Mouse (Mus musculus) small intestine, adult 2 months (tissue): ENCODE data around the gene Chmp6. TPM values are rescaled to one million over a fixed set of nuclear protein-coding genes. Genes with fewer than 3 reads are reported as not detected.

ENCODE experiments used
- H3K27ac ChIP-seq: fragments of 200-500 bp; 2 replicates; pipeline ENCODE4 v1.5.1; 2012; ENCODE audit warnings: low read depth, low read length, control low read depth, inconsistent platforms; ENCODE audit not compliant: insufficient read depth
- H3K27me3 ChIP-seq: fragments of 200-500 bp; 2 replicates; pipeline ENCODE4 v1.6.1; 2012; ENCODE audit warnings: mild to moderate bottlenecking, moderate library complexity, low read length, inconsistent platforms; ENCODE audit not compliant: control insufficient read depth, insufficient read depth
- H3K36me3 ChIP-seq: fragments of 200-500 bp; 2 replicates; pipeline ENCODE4 v1.6.1; 2012; ENCODE audit warnings: mild to moderate bottlenecking, low read length, control low read depth, inconsistent platforms; ENCODE audit not compliant: control insufficient read depth, insufficient read depth
- H3K4me1 ChIP-seq: fragments of 200-500 bp; 2 replicates; pipeline ENCODE4 v1.6.1; 2012; ENCODE audit warnings: low read length, inconsistent platforms, mixed read lengths; ENCODE audit not compliant: control insufficient read depth, insufficient read depth, insufficient read length
- H3K4me3 ChIP-seq: fragments of 200-500 bp; 2 replicates; pipeline ENCODE4 v1.5.1; 2012; ENCODE audit warnings: low read depth, mild to moderate bottlenecking, control low read depth, inconsistent platforms, low read length, moderate library complexity
- CTCF ChIP-seq: fragments of 200-500 bp; IDR thresholded peaks from 2 replicates; pipeline ENCODE4 v1.5.1; 2012; ENCODE audit warnings: low read depth, mild to moderate bottlenecking, control low read depth, inconsistent platforms, low read length, moderate library complexity, mixed read lengths; ENCODE audit not compliant: insufficient replicate concordance, insufficient read length; ENCODE audit errors: extremely low read depth
- POLR2A ChIP-seq: fragments of 200-500 bp; IDR thresholded peaks from 2 replicates; pipeline ENCODE4 v1.6.1; 2012; ENCODE audit warnings: low read depth, mild to moderate bottlenecking, control low read depth, inconsistent platforms, low read length, moderate library complexity
- WGBS: fragments of 180-500 bp; shearing (Covaris S2); methylation state at CpG from one replicate; pipeline ENCODE4 v1.1.7; 2018; 5-methylcytosine and 5-hydroxymethylcytosine counted together
- polyA plus RNA-seq: library from polyadenylated mRNA; depleted of rRNA; stranded (reverse); fragments of >200 nt; gene quantifications from 2 replicates; pipeline ENCODE4 v1.2.3, GENCODE M21; 2012

Gene Chmp6
- polyA plus RNA-seq, 1 experiment = 137 TPM

DNA sequence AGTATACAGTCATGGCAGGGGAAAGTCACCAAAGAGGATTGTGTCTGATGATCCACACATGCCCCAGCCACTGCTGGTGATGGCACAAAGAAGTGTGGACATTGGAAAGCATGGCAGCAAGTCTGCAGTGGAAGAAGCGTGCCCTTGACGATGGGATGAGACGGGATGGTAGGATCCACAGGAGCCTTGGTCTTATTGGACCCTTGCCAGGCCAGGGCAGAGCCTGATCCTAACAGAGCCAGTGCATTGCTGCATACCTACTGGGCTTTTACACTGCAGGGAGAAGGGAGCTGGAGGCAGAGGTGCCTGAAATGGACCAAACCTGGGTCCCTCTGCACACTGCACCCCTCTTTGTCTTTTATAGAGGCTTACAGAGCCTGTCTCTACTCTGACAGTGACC is 37.3 kb downstream of the Chmp6 start:
- Histone ChIP-seq H3K27ac (no peak overlapping the region), H3K4me1 (peaks cover 29% of the 10 kb centered on the region), H3K36me3 (no peaks in the 10 kb centered on the region), H3K4me3 (no peak overlapping the region), H3K27me3 (no peaks in the 10 kb centered on the region)
- 92% methylated on average over 3 of the region's 3 CpGs for WGBS
- TF ChIP-seq CTCF = no peak
- TF ChIP-seq POLR2A = no peak

DNA sequence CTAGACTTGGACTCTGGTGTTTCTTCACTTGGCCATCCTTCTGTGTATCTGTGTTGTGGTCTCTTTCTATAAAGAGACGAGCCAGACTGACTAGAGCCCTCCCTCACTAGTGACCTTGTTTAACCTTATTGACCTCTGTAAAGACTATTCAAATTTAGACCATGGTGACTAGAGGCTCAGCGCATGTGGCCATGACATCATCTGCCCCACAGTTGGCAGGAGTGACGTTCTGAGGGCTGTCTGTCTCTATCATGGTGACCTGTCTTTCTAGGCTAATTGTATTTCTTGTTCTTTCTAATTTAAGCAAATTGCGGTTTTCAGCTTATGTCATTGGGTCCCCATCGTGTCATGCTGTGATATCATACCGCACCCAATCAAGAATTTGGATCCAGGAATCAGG is 38.1 kb downstream of the Chmp6 start:
- H3K27ac ChIP-seq = no peak overlapping the region
- WGBS = 93% methylated on average over 6 of the region's 6 CpGs
- TF ChIP-seq CTCF (no peak), POLR2A (no peak)
- no peak overlapping the region for H3K4me3 ChIP-seq
- no peaks in the 10 kb centered on the region for H3K36me3 ChIP-seq
- H3K4me1 ChIP-seq = peaks cover 31% of the 10 kb centered on the region
- H3K27me3 ChIP-seq = no peaks in the 10 kb centered on the region

DNA sequence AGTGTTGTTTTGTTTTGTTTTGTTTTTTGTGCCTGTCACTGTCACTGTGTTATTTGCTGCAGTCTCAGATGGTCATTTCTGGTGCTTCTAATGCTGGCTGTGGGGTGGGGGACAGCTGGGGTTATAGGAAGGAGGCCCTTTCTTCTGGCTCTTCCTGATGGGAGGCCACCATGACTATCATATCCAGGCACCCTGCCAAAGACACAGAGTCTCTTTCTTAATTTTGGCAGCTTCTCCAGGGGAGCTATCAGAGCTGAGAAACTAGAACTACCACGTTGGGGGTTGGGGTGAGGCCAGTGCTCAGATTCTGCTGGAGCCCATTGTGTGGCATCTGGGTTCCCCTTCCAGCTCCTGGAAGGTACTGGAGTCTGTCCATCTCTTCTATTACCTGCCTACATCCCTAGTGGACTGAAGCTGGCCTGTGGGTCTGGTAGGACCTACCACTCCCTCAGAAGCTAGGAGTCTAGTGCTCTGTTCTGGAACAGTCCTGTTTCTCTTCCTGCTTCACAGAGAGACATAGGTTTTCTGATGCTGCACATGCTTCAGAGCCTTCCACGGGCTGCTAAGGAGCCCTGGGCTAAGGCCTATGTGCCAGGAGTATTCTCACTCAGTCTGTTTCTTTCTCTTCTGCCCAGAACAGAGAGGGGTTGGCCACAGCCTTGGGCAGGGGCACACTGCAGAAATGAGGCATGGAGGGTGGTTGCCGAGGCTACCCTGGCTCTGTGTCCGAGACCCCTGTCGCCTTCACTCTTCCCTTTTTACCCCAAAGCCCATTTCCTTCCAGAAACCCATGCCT is 39.4 kb downstream of the Chmp6 start:
- no peaks in the 10 kb centered on the region for H3K27me3 ChIP-seq
- TF ChIP-seq POLR2A (no peak), CTCF (no peak)
- H3K4me1 ChIP-seq = peaks cover 33% of the 10 kb centered on the region
- H3K36me3 ChIP-seq = no peaks in the 10 kb centered on the region
- H3K27ac ChIP-seq = no peak overlapping the region
- 65% methylated on average over 5 of the region's 5 CpGs for WGBS
- H3K4me3 ChIP-seq = no peak overlapping the region

DNA sequence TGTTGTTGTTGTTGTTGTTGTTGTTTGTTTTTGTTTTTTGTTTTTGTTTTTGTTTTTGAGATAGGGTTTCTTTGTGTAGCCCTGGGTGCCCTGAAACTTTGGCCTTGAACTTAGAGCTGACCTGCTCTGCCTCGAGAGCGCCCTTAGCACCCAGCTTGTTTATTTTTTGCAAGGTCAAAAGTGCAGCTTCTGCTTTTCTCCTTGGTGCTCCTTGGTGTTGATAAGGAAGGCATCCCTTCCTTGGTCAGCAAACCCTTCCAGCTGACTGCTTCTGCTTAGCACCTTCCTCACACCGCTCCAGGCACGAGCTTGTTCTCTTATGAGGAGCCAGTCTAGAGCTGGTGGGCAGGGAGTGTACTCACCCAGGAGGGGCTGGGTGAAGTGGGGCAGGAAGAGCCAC is 41.0 kb downstream of the Chmp6 start:
- no peak overlapping the region for H3K4me3 ChIP-seq
- H3K27me3 ChIP-seq = no peaks in the 10 kb centered on the region
- TF ChIP-seq POLR2A = no peak
- TF ChIP-seq CTCF = no peak
- no peak overlapping the region for H3K27ac ChIP-seq
- WGBS = 40% methylated on average over 4 of the region's 4 CpGs
- peaks cover 33% of the 10 kb centered on the region for H3K4me1 ChIP-seq
- H3K36me3 ChIP-seq = no peaks in the 10 kb centered on the region

DNA sequence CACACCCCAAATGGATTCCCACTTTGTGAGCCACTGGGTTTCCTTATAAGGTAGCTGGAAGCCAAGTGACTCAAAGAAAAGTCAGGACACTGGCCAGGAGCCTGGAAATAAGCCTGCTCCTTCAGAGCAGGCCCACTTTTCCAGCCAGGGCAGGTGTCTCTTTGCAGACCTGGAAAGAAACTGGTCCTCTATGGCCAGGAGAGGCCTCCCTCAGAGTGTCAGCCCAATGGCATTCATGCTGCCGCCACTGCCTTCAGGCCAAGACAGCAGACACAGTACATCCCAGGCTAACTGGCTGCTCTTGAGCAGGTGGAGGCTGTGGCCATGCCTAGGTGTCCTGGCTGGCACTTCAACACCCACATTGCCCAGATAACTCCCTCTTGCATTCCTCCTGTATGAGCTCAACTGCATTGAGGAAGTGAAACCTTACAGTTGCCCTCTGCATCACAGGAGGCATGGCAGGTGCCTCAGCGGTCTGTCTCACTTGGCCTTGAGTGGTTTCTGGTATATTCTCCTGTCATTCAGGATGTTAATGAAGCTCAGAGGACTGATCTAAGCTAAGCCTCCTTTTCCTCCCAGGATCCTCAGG is 41.6 kb downstream of the Chmp6 start:
- H3K36me3 ChIP-seq = no peaks in the 10 kb centered on the region
- peak overlapping the region; percentile 59 for H3K27ac ChIP-seq
- H3K4me1 ChIP-seq = peaks cover 33% of the 10 kb centered on the region
- WGBS = 21% methylated on average over 2 of the region's 2 CpGs
- TF ChIP-seq CTCF (no peak), POLR2A (no peak)
- no peak overlapping the region for H3K4me3 ChIP-seq
- H3K27me3 ChIP-seq = no peaks in the 10 kb centered on the region

DNA sequence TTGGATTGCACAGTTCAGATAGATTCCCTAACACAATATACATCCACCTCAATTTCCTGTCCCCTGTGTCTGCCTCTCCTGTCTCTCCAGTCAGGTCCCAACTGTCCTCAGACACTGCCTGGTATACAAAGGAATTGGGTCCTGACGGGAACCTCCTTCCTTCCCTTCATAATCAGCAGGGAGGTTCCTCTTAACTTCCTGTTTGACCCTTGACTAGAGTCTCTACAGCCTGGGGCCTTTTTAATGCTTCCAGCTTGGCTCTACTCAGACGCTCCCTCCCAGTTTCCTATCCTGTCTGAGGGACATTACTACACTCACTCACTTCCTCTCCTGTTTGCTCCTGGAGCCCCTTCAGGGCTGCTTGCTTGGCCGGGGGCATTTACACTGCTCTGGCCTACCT is 42.2 kb downstream of the Chmp6 start:
- peaks cover 33% of the 10 kb centered on the region for H3K4me1 ChIP-seq
- H3K36me3 ChIP-seq = no peaks in the 10 kb centered on the region
- H3K4me3 ChIP-seq = no peak overlapping the region
- H3K27ac ChIP-seq = peak overlapping the region; percentile 59
- TF ChIP-seq CTCF (no peak), POLR2A (no peak)
- no peaks in the 10 kb centered on the region for H3K27me3 ChIP-seq
- 39% methylated on average over 3 of the region's 3 CpGs for WGBS

DNA sequence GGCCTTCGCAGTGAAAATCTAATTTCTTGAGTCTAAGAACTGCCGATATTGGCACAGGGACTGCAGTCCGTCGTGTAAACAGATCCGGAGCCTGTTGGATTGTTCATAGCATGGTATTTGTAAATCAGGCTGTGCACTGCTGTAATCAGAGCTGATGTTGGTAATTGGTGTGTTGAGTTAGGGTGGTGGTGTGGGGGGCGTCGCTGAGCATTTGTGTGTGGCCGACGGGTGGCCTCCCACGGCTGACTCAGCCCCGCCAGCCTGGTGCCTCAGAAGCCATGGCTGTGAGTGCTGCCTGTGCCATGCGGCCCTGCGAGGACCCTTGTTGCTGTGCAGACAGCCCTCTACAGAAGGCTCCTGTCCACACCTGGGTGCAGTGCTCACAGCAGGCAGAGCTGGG is 43.3 kb downstream of the Chmp6 start:
- Histone ChIP-seq H3K36me3 (no peaks in the 10 kb centered on the region), H3K27ac (no peak overlapping the region), H3K4me1 (peaks cover 33% of the 10 kb centered on the region), H3K27me3 (no peaks in the 10 kb centered on the region), H3K4me3 (no peak overlapping the region)
- TF ChIP-seq CTCF (no peak), POLR2A (no peak)
- WGBS = 91% methylated on average over 13 of the region's 13 CpGs
